Mouse (Mus musculus): ENCODE data around the gene Sdcbp2. TPM values are rescaled to one million over a fixed set of nuclear protein-coding genes. Genes with fewer than 3 reads are reported as not detected.
"Not testable (repeated sequence)": the region's sequence is repeated elsewhere in the genome, so short reads cannot be mapped to it uniquely, and the experiment has no call there.

The Sdcbp2 gene
- polyA plus RNA-seq, 1 experiment from 2014 or later, result 1.6 TPM

DNA sequence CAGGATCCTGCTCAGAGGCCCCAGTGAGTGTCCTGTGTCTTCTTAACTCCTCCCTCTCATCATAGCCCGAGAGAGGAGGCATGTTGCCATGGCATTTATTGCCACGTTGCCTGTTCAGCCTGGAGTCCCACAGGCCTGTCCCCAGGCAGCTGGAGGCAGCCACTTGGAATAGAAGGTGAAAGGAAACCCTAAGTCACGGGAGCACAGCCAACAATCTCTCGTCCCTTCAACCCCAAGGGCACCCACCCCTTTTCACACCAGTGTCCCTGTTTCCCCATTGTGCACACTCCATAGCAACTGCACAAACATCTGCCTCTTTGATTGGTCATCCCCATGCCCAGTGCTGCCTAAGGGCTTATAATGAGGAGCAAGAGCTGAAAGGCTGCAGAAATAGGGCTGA, 31.2 kb downstream of the Sdcbp2 start:
- no peak overlapping the region for H3K9ac ChIP-seq
- no peak for ATAC-seq (ENCODE audit: extremely low read depth, insufficient number of reproducible peaks, low FRiP score, low TSS enrichment)
- 48% methylated on average over 4 of the region's 4 CpGs for whole genome bisulfite sequencing
- no peak overlapping the region for H3K4me3 ChIP-seq
- no peak overlapping the region for H3K27ac ChIP-seq (replicated peaks)
- peaks cover 12% of the 10 kb centered on the region for H3K4me1 ChIP-seq
- H3K4me2 ChIP-seq, result no peak overlapping the region
- no peaks in the 10 kb centered on the region for H3K9me3 ChIP-seq
- no peaks in the 10 kb centered on the region for H3K36me3 ChIP-seq
- peaks cover 47% of the 10 kb centered on the region for H3K27me3 ChIP-seq (replicated peaks)

DNA sequence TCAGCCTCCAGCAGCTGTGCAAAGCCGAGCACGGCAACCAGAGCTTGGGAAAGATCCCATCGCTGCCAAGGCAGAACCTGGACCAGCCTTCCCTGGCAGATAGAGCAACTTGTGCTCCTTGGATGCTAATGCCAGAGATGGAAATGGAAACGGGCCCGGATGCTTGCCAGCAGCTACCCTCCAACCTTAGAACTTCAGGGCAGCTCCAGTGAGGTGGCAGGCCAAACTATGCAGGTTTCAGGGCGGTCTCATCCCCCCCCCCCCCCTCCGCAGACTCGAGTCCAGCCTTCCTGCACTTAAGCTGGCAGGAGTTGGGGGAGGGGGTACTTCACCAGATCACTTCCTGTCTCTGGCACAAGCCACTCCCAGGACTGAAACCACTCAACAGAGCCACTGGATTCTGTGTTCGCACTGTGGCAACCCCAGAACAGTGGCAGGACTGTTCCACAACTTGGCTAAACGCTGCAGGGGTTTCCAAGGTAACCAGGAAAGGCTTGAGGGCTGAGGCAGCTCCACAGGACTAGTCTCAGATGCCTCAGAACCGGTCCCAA, 33.1 kb downstream of the Sdcbp2 start:
- no peak overlapping the region for H3K4me3 ChIP-seq
- H3K4me1 ChIP-seq, result peaks cover 12% of the 10 kb centered on the region
- H3K27me3 ChIP-seq (replicated peaks), result peaks cover 30% of the 10 kb centered on the region
- no peaks in the 10 kb centered on the region for H3K36me3 ChIP-seq
- H3K4me2 ChIP-seq, result 0 out of 2 replicates have a peak overlapping the region, but pooled peaks have one; percentile 4
- H3K9me3 ChIP-seq, result no peaks in the 10 kb centered on the region
- H3K27ac ChIP-seq (replicated peaks), result no peak overlapping the region
- no peak overlapping the region for H3K9ac ChIP-seq
- WGBS, result 36% methylated on average over 11 of the region's 11 CpGs
- ATAC-seq (ENCODE audit: extremely low read depth, insufficient number of reproducible peaks, low FRiP score, low TSS enrichment), result no peak

DNA sequence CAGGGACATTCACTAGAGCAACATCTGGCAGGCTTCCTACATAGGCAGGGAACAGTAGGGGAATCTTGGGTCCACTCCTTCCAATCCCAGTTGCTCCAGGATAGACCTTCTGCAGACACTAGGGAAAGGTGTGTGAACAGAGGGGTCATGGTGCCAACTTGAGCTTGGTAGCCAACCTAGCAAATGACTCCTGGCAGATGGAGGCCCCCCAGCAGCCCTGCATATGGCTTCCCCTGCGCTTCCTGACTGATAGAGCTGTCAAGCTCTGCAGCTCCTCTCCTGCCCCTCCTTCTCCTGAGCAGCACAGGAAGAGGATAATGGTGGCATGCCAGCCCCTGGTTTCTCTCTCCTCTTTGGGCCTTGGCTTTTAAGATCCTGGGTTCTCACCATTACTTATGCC, 36.0 kb downstream of the Sdcbp2 start:
- ATAC-seq (ENCODE audit: extremely low read depth, insufficient number of reproducible peaks, low FRiP score, low TSS enrichment), result no peak
- Histone ChIP-seq H3K4me2 (no peak overlapping the region), H3K36me3 (no peaks in the 10 kb centered on the region), H3K9me3 (no peaks in the 10 kb centered on the region), H3K4me3 (no peak overlapping the region), H3K27ac (replicated peaks) (no peak overlapping the region), H3K9ac (no peak overlapping the region), H3K4me1 (peaks cover 6% of the 10 kb centered on the region), H3K27me3 (replicated peaks) (peaks cover 15% of the 10 kb centered on the region; the same call in 1 of the 2 replicates)
- 36% methylated on average over 1 of the region's 1 CpGs for WGBS

- Histone ChIP-seq H3K4me1 (peaks cover 6% of the 10 kb centered on the region), H3K9ac (no peak overlapping the region), H3K4me3 (no peak overlapping the region), H3K27ac (replicated peaks) (no peak overlapping the region), H3K9me3 (no peaks in the 10 kb centered on the region), H3K27me3 (replicated peaks) (peaks cover 9% of the 10 kb centered on the region; the same call in 1 of the 2 replicates), H3K36me3 (no peaks in the 10 kb centered on the region), H3K4me2 (no peak overlapping the region)
- ATAC-seq (ENCODE audit: extremely low read depth, insufficient number of reproducible peaks, low FRiP score, low TSS enrichment), result no peak
- WGBS, result 33% methylated on average over 3 of the region's 3 CpGs
These were observed 37.6 kb downstream of the Sdcbp2 start for GRCm38 (mm10) chr2:151609974-151610373.

DNA sequence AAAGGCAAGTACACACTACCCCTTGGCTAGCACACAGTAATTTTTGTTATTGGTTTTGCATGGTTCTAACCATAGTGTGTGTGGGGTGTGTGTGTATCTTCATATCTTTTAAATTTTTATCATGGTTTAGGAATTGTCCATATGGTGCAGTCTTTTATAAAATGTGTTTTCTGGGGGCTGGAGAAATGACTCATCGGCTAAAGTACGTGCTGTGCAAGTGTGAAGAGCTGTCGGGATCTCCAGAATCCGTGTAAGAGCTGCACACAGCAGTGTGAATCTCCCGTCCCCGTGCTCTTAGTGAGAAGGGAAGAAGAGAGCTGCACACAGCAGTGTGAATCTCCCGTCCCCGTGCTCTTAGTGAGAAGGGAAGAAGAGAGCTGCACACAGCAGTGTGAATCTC, 43.4 kb downstream of the Sdcbp2 start:
- not testable (repeated sequence) for H3K9ac ChIP-seq; H3K4me1 ChIP-seq; H3K36me3 ChIP-seq; H3K27me3 ChIP-seq (replicated peaks); H3K4me2 ChIP-seq; H3K27ac ChIP-seq (replicated peaks); H3K4me3 ChIP-seq; H3K9me3 ChIP-seq; ATAC-seq (ENCODE audit: extremely low read depth, insufficient number of reproducible peaks, low FRiP score, low TSS enrichment)
- 70% methylated on average over 8 of the region's 8 CpGs for WGBS

GRCm38 (mm10) chr2:151616551-151617329, 44.3 kb downstream of the Sdcbp2 start:
- no peak overlapping the region for H3K27ac ChIP-seq (replicated peaks)
- 61% methylated on average over 6 of the region's 6 CpGs for WGBS
- H3K9ac ChIP-seq, result no peak overlapping the region
- H3K36me3 ChIP-seq, result no peaks in the 10 kb centered on the region
- 0 out of 2 replicates have a peak, but pooled peaks cover 4% of the 10 kb centered on the region for H3K4me1 ChIP-seq
- no peak overlapping the region for H3K4me2 ChIP-seq
- peaks cover 14% of the 10 kb centered on the region; the same call in 1 of the 2 replicates for H3K27me3 ChIP-seq (replicated peaks)
- H3K9me3 ChIP-seq, result no peaks in the 10 kb centered on the region
- no peak overlapping the region for H3K4me3 ChIP-seq
- no peak for ATAC-seq (ENCODE audit: extremely low read depth, insufficient number of reproducible peaks, low FRiP score, low TSS enrichment)

- Histone ChIP-seq H3K27ac (replicated peaks) (no peak overlapping the region), H3K4me1 (no peaks in the 10 kb centered on the region), H3K36me3 (no peaks in the 10 kb centered on the region), H3K4me2 (no peak overlapping the region), H3K4me3 (no peak overlapping the region), H3K9ac (no peak overlapping the region), H3K27me3 (replicated peaks) (peaks cover 12% of the 10 kb centered on the region; the same call in 1 of the 2 replicates), H3K9me3 (no peaks in the 10 kb centered on the region)
- WGBS, result 60% methylated on average over 3 of the region's 3 CpGs
- ATAC-seq (ENCODE audit: extremely low read depth, insufficient number of reproducible peaks, low FRiP score, low TSS enrichment), result no peak
These were observed 51.4 kb downstream of the Sdcbp2 start for GRCm38 (mm10) chr2:151623776-151624175.

GRCm38 (mm10) chr2:151626296-151626695, 53.9 kb downstream of the Sdcbp2 start:
- 79% methylated on average over 7 of the region's 7 CpGs for WGBS

GRCm38 (mm10) chr2:151628011-151628410, 55.6 kb downstream of the Sdcbp2 start:
- H3K4me2 ChIP-seq, result no peak overlapping the region
- peaks cover 41% of the 10 kb centered on the region for H3K27me3 ChIP-seq (replicated peaks)
- no peak overlapping the region for H3K27ac ChIP-seq (replicated peaks)
- peaks cover 6% of the 10 kb centered on the region; the same call in 1 of the 2 replicates for H3K4me1 ChIP-seq
- no peak overlapping the region for H3K4me3 ChIP-seq
- no peak overlapping the region for H3K9ac ChIP-seq
- no peaks in the 10 kb centered on the region for H3K9me3 ChIP-seq
- H3K36me3 ChIP-seq, result no peaks in the 10 kb centered on the region
- ATAC-seq (ENCODE audit: extremely low read depth, insufficient number of reproducible peaks, low FRiP score, low TSS enrichment), result no peak
- WGBS, result 82% methylated on average over 3 of the region's 3 CpGs

More at GRCm38 (mm10) chr2:151626296-151626695, 53.9 kb downstream of the Sdcbp2 start:
- no peaks in the 10 kb centered on the region for H3K36me3 ChIP-seq
- H3K9ac ChIP-seq, result no peak overlapping the region
- no peaks in the 10 kb centered on the region for H3K4me1 ChIP-seq
- H3K4me2 ChIP-seq, result no peak overlapping the region
- no peaks in the 10 kb centered on the region for H3K9me3 ChIP-seq
- H3K4me3 ChIP-seq, result no peak overlapping the region
- no peak for ATAC-seq (ENCODE audit: extremely low read depth, insufficient number of reproducible peaks, low FRiP score, low TSS enrichment)
- no peak overlapping the region for H3K27ac ChIP-seq (replicated peaks)
- peaks cover 33% of the 10 kb centered on the region for H3K27me3 ChIP-seq (replicated peaks)

GRCm38 (mm10) chr2:151629310-151629709, 56.9 kb downstream of the Sdcbp2 start:
- H3K9ac ChIP-seq, result no peak overlapping the region
- no peak for ATAC-seq (ENCODE audit: extremely low read depth, insufficient number of reproducible peaks, low FRiP score, low TSS enrichment)
- WGBS, result 61% methylated on average over 7 of the region's 7 CpGs
- no peak overlapping the region for H3K4me2 ChIP-seq
- peaks cover 52% of the 10 kb centered on the region for H3K27me3 ChIP-seq (replicated peaks)
- H3K36me3 ChIP-seq, result no peaks in the 10 kb centered on the region
- no peaks in the 10 kb centered on the region for H3K9me3 ChIP-seq
- no peak overlapping the region for H3K4me3 ChIP-seq
- H3K27ac ChIP-seq (replicated peaks), result no peak overlapping the region
- H3K4me1 ChIP-seq, result peaks cover 6% of the 10 kb centered on the region; the same call in 1 of the 2 replicates

DNA sequence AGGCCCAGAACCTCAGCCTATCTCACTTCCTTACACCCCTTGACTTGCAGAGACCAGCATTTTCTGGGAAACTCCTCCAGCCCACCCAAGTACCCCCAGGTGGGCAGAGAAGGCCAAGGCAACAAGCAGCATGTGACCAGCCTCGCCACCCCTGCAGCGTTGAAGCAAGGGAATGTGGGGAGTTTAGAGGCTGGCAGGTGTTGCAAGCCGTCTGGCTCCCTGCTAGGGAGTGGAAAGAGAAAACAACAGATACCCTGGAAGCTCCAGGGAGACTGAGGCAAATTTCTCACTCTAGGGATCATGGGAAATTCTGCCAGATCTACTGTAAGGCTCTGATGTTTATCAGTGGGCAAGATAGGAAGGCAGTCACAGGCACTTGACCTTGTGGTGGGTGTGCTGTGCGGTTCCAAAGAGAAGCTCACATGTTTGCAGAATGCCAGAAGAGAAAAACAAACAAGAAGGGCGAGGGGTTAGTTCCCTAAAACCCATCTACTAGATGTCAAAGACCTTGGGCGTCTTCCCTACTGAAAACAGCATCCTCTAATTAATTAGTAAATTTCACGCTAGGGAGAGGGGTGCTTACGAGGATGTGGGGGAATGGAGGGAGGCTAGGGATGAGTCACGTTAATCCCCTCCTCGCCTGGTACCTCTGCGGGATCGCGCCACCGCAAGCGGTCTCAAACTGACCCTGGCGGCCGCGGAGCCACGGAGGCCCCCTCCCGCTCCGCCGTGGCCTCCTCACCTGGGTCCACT, 59.2 kb downstream of the Sdcbp2 start:
- H3K27ac ChIP-seq (replicated peaks), result no peak overlapping the region
- 4% methylated on average over 22 of the region's 22 CpGs for WGBS
- H3K36me3 ChIP-seq, result no peaks in the 10 kb centered on the region
- H3K27me3 ChIP-seq (replicated peaks), result peaks cover 52% of the 10 kb centered on the region
- H3K9ac ChIP-seq, result peak overlapping the region; percentile 79
- H3K9me3 ChIP-seq, result no peaks in the 10 kb centered on the region
- peak overlapping the region; percentile 70 for H3K4me3 ChIP-seq
- peaks cover 6% of the 10 kb centered on the region; the same call in 1 of the 2 replicates for H3K4me1 ChIP-seq
- peak overlapping the region; percentile 99 for H3K4me2 ChIP-seq
- ATAC-seq (ENCODE audit: extremely low read depth, insufficient number of reproducible peaks, low FRiP score, low TSS enrichment), result no peak
